Mouse (Mus musculus) heart, postnatal 25 days (tissue): ENCODE results near the gene Pgp. TPM values are rescaled to one million over a fixed set of nuclear protein-coding genes. Genes with fewer than 3 reads are reported as not detected.

Experiments used
- DNase-seq: peaks from one replicate; pipeline ENCODE4 v3.0.0; 2022; ENCODE audit warnings: low spot score
- intact Hi-C: fragments of 180-260 bp; cut with DNase I; formaldehyde crosslinking; loops from one replicate; pipeline ENCODE4 v1.15.1; 2025
- total RNA-seq, 2 experiments: library from RNA; stranded (reverse); gene quantifications; 2 replicates each; pipeline ENCODE4 v1.2.3; 2021

Pgp gene
- total RNA-seq, 2 experiments from 2014 or later: 42.3 to 43.3 TPM

DNA sequence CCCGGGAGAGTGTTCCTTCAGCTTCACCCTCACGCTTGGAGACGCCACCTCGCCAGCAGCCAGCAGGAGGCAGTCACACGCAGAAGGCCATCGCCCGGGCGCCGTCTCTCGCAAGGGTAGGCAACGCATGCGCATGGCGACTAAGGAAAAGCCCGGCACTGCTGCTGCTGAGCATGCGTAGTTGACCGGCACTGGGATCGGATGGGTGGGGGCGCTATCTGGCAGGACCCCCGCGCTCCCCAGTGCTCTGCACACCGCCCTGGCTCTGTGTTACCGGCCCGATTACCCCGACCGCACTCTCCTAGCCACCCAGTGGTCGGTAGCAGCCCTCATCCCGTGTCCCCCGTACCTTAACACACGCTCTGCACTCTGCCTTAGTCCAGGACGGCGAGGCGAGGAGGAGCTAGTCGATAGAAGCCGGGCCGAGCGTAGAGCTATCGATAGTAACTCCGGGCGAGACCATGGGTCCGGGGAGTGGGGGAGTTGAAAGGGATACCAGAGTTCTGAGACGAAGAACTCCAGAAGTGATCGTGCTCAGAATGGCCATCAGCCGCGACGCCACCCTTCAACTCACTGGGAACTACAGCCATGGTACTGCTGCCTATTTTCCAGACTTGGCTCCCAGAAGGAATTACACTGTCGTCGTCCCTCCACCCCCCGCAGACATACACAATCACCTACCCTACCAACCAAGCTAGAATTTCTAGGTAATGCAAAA, 8.6 kb downstream of the Pgp start, which contains the start of gene Mlst8:
Mlst8 (minus strand) TSS at position 416 of the 718 bp plus-strand sequence.
- intact Hi-C loops: loop anchor here (5.0 kb wide), 2 partner anchors 33 to 193 kb away; no protein-coding TSS in a partner anchor
- peak; percentile 93 for DNase-seq

GRCm38 (mm10) chr17:24479431-24479830, 9.2 kb downstream of the Pgp start:
- DNase-seq: no peak
- intact Hi-C loops: loop anchor here (5.0 kb wide), 2 partner anchors 33 to 193 kb away; no protein-coding TSS in a partner anchor

DNA sequence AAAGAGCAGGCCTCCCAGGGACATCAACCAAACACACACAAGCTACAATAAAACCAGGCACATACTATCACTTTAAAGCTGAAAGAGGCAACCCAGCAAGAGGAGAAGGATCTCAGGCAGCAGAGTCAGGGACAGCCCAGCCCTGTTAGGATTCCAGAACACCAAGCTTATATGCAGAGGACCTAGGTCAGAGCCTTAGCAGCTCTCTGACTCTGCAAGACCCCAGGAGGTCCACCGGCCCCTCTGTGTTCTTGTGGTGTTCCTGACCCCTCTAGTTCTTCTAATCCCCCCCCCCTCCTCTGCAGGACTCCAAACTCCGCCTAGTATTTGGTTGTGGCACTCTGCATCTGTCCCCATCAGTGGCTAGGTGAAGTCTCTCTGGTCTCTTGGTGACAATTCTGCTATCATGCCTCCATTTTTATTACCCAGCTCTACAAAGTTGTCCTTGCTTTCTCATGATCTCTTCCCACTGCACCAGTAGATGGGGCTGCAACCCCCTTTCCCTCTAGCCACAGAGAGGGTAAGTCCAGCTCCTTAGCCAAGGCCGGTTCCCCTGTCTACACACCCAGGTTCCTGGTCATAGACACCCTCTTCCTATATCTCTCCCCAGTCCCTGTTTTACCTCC, 10.1 kb downstream of the Pgp start:
- intact Hi-C loops: no loop called here

GRCm38 (mm10) chr17:24481027-24481815, 11.0 kb downstream of the Pgp start:
- DNase-seq: no peak
- intact Hi-C loops: no loop called here

More for the DNA sequence above, 10.1 kb downstream of the Pgp start:
- DNase-seq: no peak

DNA sequence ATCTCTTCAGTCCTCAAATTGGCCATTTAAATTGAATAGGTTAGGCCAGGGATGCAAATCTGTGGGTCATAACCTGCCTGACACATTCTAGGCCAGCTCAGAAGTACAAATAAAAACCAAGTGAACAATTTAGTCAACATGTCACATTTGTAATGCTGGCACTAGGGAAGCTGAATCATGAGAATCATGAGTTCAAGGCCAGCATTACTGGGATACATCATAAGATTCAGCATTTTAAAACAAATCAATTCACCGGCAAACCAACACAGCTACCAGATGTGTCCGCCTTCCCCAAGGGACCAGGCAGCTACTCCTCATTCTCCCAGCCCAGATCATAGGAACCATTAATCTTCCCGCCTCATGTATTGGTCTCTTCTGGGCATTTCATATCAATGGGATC, 13.3 kb downstream of the Pgp start:
- intact Hi-C loops: no loop called here
- no peak for DNase-seq

- intact Hi-C loops: no loop called here
- no peak for DNase-seq
Measured at GRCm38 (mm10) chr17:24485090-24485860, 15.1 kb downstream of the Pgp start.

DNA sequence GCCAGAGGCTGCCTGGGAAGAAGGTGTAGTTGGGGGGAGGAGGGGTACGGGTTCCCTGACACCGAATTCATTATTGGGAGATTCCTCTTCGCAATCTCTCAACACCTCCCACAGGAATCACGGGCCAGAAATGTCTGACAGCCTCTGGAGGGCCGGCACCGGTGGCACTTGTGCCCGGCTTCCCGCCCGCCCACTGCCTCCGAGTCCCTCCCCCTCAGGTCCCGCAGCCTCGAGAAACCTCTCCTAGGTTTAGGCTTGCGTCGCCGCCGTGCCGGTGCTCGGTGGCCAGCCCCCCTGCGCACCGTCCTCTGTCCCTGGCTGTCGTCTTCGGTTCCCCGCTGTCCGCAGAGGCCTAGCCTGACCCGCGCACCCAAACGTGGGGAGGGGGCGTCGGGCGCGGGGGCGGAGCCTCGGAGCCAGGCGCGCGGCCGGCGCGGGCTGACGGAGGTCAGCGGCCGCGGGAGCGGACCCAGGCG, 18.0 kb downstream of the Pgp start, which contains the start of gene Caskin1:
Caskin1 (plus strand) TSS at position 416 of the 476 bp plus-strand sequence.
- intact Hi-C loops: no loop called here
- DNase-seq: no peak

DNA sequence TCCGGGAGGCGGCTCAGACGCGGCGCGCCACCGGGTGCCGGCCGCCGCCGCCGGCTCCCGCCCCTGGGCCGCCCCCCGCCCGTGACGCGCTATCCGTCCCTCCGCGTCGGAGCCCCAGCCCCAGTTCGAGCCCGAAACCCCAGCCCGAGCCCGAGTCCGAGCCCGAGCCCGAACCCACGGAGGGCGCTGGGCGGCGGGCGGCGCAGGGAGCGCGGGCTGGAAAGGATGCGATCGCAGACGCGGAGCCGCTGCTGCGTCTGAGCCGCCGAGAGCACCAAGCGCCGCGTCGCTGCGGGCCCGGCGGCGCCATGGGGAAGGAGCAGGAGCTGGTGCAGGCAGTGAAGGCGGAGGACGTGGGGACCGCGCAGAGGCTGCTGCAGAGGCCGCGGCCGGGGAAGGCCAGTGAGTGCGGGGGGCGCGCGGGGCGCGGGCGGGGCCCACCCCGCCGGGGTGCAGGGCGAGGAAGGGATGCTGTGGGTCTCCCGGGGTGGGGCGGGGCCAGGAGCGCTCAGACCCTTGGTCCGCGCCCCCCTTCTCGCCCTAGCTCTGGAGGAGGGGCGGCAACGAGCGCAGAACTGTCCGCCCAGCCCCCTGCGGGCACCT, 18.6 kb downstream of the Pgp start:
- intact Hi-C loops: no loop called here
- no peak for DNase-seq

DNA sequence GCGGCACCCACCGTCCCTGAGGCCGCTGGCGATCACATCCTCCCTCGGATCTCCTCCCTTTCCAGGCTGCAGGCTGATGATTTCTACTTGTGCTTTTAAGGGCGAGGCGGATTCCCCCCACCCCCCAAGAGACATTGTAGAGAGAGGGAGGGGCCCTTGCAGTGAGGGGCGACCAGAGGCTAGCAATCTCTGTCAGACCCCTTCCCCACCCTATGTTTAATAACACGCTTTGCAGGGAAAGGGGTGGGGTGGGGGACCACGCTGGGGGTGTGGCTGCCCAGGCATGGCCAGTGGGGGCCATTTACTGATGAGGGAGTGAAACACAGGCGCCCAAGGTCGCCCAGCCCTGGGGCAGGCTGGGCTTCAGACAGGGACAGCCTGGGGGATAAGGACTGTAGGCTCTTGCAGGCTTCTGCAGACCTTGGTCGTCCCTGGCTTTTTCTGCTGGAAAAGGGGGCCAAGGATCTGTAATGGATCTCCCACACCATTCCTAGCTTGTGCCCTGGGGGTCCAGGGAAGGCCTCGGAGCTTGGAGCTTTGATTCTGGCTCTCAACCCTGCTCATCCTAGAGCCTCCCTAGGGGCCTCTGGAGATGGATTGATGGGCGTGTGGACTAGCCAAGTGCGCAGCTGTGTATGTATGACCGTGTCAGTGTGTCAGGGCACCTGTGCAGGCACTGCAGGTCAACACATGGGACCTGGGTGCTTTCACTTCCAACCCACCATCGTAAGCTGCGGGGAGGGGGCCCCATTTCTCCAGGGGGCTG, 19.3 kb downstream of the Pgp start:
- intact Hi-C loops: no loop called here
- DNase-seq: no peak

DNA sequence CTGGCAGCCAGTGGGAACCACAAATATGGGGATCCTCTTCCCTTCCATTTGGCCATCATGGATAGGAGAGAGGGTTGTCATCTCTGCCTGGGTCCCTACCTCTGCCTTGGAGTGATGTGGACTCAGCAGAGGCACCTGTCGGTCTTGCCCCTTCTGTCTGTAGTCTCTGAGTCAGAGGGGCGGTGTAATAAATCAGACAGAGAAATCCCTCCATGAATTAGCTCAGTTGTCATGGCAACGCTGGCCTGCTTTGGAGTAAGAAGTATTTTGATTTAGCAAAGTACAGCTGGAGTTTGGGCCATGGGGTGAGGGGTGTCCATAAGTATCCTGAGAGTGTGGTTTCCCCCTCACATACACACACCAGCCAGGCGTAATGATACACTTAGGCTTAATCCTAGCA, 20.2 kb downstream of the Pgp start:
- intact Hi-C loops: no loop called here
- no peak for DNase-seq

- DNase-seq: no peak
- intact Hi-C loops: loop anchor here (2.0 kb wide), 2 partner anchors 18 to 44 kb away; no protein-coding TSS in a partner anchor
Measured at GRCm38 (mm10) chr17:24494627-24495335, 24.6 kb downstream of the Pgp start.

GRCm38 (mm10) chr17:24495443-24495842, 25.3 kb downstream of the Pgp start:
- intact Hi-C loops: loop anchor here (2.0 kb wide), 2 partner anchors 17 to 43 kb away; no protein-coding TSS in a partner anchor
- DNase-seq: no peak

DNA sequence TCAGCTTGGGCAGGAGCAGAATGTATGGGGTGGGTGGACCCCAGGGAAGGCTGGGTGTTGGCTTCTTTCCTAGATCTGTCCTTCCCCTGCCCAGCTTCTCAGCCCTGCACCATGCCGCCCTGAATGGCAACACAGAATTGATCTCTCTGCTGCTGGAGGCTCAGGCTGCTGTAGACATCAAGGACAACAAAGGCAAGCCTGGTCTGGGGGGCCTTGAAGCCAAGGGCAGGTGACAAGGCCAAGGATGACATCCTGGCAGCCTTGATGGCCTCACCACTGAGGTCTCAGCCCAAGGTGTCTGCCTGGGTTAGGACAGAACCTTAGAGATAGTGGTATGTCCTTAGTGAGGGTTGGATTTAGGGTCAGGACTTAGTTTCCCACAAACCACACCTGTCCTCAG, 25.8 kb downstream of the Pgp start:
- intact Hi-C loops: no loop called here
- no peak for DNase-seq

DNA sequence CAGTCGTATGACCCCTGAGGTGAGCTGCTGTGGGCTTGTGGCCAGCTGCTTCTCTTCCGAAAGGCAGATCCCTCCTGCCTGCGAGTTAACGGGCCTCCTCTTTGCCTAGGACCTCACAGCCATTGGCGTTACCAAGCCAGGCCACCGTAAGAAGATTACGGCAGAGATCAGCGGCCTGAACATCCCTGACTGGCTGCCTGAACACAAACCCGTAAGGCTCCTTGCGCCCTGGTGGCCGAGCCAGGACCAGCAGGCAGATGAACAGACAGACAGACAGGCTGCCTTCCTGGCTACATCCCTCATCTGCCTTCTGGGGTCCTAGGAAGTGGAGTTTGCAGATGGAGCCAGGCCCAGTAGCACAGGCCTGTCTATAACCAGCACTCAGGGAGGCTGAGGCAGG, 32.0 kb downstream of the Pgp start:
- no peak for DNase-seq
- intact Hi-C loops: no loop called here

GRCm38 (mm10) chr17:24504085-24504484, 33.9 kb downstream of the Pgp start:
- intact Hi-C loops: no loop called here
- no peak for DNase-seq

GRCm38 (mm10) chr17:24505286-24505955, 35.2 kb downstream of the Pgp start:
- no peak for DNase-seq

GRCm38 (mm10) chr17:24506332-24507070, 36.3 kb downstream of the Pgp start:
- intact Hi-C loops: no loop called here
- no peak for DNase-seq

More at GRCm38 (mm10) chr17:24505286-24505955, 35.2 kb downstream of the Pgp start:
- intact Hi-C loops: no loop called here
